Mouse (Mus musculus) lung, postnatal 25 days (tissue): ENCODE data around the gene Tpx2.

Experiments
- DNase-seq: peaks from one replicate; pipeline ENCODE4 v3.0.0; 2022; ENCODE audit warnings: low spot score

Gene Tpx2

GRCm38 (mm10) chr2:152847815-152848302 lies at the start of gene Tpx2:
TSS of gene Tpx2 (plus strand) at chr2:152847964.
- peak; percentile 99 for DNase-seq

GRCm38 (mm10) chr2:152799954-152800761 lies 47.6 kb upstream of the Tpx2 start:
- DNase-seq: no peak

DNA sequence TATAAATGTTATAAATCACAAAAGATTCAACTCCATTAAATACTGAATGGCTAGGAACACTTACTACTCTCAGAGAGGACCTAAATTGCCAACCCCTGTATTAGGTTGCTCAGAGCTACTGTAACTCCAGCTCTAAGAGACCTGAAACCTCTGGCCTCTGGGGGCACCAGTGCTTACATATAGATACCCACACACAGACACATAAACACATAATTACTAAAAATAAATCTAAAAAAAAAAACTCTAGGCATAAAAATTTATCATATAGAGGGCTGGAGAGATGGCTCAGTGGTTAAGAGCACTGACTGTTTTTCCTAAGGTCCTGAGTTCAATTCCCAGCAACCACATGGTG lies 47.0 kb upstream of the Tpx2 start:
- no peak for DNase-seq

DNA sequence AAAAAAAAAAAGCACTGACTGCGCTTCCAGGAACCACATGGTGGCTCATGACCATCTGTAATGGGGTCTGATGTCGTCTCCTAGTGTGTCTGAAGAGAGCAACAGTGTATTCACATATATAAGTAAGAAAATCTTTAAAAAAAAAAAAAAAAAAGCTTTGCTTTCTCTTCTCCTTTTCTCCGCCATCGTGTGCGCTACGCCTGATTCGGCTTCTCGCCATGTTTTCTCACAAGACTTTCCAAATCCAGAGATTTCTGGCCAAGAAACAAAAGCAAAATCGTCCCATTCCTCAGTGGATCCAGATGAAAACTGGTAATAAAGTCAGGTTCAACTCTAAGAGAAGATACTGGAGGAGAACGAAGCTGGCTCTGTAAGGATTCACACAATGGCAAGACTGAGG lies 45.5 kb upstream of the Tpx2 start:
- no peak for DNase-seq

DNA sequence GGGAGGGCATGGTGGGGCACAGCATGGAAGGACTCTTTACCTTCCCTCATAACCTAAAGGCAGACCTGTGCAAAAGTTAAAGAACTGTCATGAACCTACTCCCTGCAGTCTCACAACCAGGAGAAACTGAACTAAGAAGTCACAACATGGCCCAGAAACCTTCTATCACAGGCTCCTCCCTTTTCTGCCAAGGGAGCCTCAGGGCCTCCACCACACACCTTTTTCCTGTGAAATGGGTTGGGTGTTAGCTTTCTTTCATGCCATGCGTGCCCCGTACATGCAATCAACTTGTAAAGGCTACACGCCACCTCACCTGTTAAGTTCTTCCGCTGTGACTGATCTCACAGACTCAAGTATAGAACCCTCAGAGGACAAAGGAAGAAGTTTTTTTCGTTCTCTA lies 44.7 kb upstream of the Tpx2 start:
- DNase-seq: no peak

GRCm38 (mm10) chr2:152804408-152805110 lies 43.2 kb upstream of the Tpx2 start:
- DNase-seq: no peak

GRCm38 (mm10) chr2:152805111-152805490 lies 42.7 kb upstream of the Tpx2 start:
- no peak for DNase-seq

DNA sequence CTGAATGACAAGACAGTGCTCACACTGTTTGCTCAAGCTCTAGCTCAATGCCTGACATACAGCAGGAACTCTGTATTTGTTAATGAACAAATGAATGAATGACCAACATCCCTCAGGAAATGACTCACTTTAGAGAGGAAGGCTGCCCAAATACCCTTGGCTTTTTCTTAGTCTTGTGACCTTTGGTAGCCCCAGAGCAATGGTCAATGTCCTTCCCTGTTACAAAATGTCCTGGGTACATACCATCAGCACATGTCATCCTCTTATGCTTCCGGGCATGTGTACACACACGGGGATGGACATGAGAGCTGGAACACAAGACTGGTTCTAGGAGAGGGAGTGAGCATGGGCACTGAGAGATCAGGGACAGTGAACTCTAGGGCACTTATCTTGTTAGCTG lies 41.7 kb upstream of the Tpx2 start:
- peak; percentile 82 for DNase-seq

GRCm38 (mm10) chr2:152808178-152808577 lies 39.6 kb upstream of the Tpx2 start:
- DNase-seq: no peak

DNA sequence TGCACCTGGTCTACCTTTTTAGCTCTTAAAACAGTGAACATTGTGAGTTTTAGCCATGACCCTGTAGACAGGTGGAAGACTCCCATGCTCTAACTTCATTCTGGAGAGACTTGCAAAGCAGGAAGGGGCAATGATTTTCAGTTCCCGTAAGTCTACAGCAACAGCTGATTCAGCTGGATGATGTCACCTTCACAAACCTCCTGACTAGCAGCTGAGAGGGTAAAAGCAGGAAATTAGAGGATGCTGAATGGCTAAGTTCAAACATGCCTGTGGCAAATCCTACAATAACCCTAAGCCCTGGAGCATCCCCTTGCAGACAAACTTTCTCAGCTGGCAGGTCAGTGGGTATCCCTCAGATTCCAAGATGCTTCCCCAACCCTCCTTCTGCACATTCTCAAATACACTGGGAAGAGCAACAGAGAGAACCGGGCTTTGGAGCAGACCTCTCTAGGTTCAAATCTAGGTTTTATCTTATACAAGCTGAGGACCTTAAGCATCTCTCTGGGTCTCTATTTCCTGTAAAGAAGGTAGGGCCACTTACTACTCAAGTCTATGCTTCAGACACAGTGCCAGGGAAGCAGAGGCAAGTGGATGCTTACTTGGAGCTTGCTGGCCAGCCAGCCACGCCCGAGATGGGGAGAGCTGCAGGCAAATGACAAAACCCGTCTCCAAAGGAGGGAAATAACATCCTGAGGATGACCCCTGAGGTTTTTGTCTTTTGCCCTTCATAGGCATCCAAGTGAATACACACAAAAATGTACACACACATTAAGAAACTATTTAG lies 37.4 kb upstream of the Tpx2 start:
- no peak for DNase-seq

- no peak for DNase-seq
Observed at GRCm38 (mm10) chr2:152811336-152812165, 36.2 kb upstream of the Tpx2 start.

DNA sequence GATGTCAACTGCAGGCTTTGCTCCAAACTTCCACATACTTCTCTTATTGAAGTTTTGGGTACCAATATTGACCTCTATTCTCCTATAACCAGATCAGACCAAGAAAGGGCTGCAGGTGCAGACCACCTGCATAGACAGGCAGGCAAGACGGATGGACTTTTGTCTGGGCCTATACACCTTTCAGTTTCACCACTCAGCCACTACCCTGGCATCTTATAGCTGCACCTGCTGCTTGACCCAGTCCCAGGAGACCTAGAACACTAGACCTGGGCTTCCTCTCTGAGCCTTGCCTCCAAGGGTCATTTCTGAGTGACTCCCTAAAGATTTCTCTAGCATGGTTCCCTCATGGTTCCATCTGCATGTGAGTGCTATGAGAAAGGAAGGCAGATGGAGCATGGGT lies 34.5 kb upstream of the Tpx2 start:
- no peak for DNase-seq

DNA sequence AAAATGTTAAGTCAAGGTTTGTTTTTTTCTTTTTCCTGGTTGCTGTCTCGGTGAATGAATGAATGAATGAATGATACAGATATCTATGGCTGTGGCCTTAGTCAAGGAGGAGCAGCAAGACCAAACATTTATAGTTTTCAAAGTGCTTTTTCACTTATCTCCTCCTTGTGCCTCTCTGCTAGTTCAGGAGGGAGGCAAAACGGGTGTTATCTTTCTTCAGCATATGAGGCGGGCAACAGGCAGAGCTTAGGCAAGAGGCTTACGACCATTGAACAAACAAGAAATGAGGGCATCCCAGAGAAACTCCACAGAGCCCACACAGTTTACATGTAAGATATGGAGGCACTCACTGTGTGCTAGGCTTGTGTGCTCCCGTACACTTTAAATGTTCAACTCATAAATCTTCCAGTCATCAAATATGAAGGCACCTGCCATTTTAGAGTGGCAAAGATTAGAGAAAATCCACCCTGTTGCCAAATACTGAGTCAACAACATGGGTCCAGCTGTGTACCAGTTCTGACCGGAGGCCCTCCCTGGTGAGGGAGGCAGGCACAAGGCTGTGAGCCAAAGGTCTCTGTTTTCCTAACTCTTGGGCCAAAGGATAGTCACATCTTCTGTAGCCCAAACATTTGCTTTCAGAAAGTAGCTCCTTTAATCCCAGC lies 33.4 kb upstream of the Tpx2 start:
- no peak for DNase-seq

DNA sequence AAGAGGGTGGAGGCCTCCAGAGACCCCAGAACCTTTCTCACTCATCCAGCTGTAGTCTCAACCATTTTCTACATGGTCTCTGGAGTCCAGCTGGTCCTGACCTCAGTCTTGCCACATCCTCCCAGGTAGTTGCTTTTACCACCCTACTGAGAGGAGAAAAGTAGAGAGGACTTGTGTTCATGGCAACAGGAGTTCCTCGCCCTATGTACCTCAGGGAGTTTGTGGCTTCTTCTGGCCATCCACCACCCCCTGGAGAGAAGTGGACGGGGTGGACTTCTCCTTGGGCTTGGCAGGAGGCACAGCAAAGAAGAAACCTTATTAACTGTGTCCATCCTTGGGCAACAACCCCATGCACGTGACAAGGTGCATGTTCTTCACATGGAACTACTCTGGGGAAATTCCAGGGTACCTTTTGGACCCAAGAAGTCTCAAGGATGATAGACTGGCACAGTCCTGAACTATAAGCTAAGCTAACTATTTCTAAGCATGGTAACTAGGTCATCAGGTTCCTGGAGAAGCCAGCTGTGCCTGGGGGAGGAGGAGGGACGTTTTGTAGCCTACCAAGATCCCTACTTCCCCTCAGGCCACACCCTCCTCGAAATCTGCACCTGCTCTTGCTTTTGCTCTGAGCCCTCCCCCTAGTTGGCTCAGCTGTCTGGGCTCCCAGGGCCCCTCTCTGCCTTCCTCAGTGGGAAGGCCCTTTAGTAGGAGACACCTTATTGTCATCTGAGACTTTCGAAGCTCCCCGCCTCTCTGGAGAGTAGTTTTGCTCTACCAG lies 31.7 kb upstream of the Tpx2 start:
- no peak for DNase-seq

DNA sequence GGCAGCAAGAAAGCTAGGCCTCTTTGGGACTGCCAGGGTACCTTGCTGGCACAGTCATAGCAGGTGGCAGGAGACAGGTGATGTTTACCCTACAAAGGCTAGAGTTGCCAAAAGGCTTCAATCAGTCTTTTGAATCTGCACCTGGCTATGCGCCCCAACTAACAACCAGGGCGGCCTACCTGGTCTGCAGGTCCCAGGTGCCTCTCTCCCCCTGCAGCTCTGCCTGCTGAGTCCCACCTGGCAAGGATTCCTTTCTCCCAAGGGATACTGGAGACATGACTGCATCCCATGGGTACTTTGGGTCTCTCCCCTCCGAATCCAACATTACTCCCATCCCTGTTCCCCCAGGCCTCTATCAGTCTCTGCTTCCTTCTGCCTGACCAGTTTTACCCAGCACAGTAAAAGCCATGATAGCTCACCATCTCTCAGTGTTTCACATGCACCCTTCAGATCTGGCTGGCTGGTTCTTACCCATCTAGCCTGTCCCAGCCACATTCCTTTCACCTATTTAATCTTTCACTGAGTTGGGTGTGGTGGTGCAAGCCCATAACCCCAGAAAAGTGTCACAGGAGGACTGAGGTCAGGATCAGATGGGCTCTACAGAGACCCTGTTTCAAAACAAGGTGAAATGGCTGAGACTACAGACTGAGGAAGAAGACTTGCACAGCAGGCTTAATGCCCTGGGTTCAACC lies 31.0 kb upstream of the Tpx2 start:
- DNase-seq: no peak

- no peak for DNase-seq
Observed at GRCm38 (mm10) chr2:152817596-152818291, 30.0 kb upstream of the Tpx2 start.

DNA sequence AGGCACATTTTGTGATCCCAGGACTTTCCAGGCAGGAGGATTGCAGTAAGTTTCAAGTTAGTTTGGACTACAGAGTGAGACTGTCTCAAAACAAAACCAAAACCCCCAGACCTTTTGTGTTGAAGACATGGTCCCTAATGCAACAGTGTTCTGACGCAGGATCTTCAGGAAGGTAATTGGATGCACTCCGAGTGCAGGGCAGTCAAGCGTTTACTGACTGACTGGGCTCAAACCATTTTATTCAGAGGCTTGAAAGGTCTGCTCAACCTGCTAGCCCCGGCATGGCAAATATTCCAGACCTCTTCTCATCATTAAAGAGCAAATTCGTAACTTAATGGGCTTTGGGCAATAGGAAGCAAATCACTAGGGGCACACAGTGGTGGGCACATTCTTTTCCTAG lies 29.1 kb upstream of the Tpx2 start:
- no peak for DNase-seq

DNA sequence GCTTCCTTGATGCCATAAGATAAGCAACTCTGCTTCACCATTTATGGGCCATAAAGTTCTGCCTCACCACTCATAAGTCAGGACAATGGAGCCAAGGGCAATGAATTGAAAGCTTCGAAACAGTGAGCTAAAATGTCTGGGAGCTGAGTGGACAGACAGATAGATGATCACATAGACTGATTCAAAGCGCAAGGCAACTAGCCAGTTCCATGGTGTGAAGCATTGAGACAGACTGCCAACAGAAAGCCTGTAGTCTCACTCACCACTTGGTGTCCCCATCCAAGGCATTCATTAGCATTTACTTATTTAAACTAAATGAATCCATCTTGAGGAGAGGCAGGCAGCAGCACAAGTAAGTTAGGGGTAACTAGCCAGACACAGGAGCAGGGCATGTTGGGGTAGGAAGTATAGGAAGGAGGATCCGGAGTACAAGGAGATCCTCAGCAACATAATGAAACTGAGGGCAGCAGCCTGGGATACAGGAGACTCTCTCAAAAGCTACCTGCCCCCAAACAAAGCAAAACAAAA lies 28.6 kb upstream of the Tpx2 start:
- no peak for DNase-seq

DNA sequence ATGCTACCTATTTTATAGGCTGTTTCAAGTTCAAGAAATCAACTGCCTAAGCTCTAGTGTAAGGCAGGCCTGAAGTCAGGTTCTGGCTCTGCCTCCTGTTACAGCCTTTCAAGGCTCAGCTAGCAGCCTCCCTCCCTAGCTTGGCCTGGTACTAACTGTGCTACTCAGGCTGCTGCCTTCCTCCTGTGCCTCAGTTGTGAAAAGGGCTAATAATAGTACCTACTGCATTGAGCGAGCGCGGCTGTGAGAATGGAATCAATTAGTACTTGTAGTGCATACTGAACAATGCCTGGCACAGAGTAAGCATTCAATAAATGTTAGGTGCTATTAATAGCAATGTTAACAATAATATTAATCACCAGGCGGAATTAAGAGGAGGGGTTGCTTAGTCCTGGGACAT lies 27.8 kb upstream of the Tpx2 start:
- DNase-seq: no peak
